Mouse (Mus musculus) activated CD4-positive, CD25-positive, alpha-beta regulatory T cell (primary cell): ENCODE measurements around the gene Psma5. TPM values are rescaled to one million over a fixed set of nuclear protein-coding genes. Genes with fewer than 3 reads are reported as not detected.

Experiments used
- polyA plus RNA-seq, 2 experiments: library from polyadenylated mRNA; unstranded; fragments of 100-300 nt; shearing (Covaris generic); gene quantifications; one replicate each; pipeline ENCODE4 v1.2.1; 2017

Psma5 gene
- polyA plus RNA-seq = 100 to 1,000 TPM; 169 to 196 TPM

GRCm38 (mm10) chr3:108256719-108257637 is at the start of gene Psma5:
Gene Psma5, plus strand, starts transcription at chr3:108256926.

GRCm38 (mm10) chr3:108210771-108211139 is 46.0 kb upstream of the Psma5 start, which contains the start of gene Atxn7l2:
Gene Atxn7l2, minus strand, starts transcription at chr3:108210934.

GRCm38 (mm10) chr3:108226558-108227350 is 30.0 kb upstream of the Psma5 start, which contains the start of gene Sypl2:
Gene Sypl2, minus strand, starts transcription at chr3:108226648.

GRCm38 (mm10) chr3:108283781-108284601 is 27.3 kb downstream of the Psma5 start, which contains the start of gene Sort1:
Gene Sort1, plus strand, starts transcription at chr3:108284082.

Other genes starting within 250 kb of the Psma5 start
- 1 to 10 TPM; 2.9 to 3.6 TPM for gene Gstm1, start 239.0 kb upstream of the Psma5 start, polyA plus RNA-seq
- 1 to 10 TPM; 7.1 to 8.8 TPM for gene Gstm4, start 212.0 kb upstream of the Psma5 start, polyA plus RNA-seq
- gene Ampd2, start 170.3 kb upstream of the Psma5 start, polyA plus RNA-seq = 10 to 100 TPM; 25.3 to 34.2 TPM
- not detected for gene Gnat2, start 164.1 kb upstream of the Psma5 start, polyA plus RNA-seq
- gene Gnai3, start 110.8 kb upstream of the Psma5 start, polyA plus RNA-seq = 100 to 1,000 TPM; 166 to 167 TPM
- under 1 TPM in 1 of 2 experiments, not detected in 1; 0.15 TPM for gene Gpr61, start 102.0 kb upstream of the Psma5 start, polyA plus RNA-seq
- gene Amigo1, start 70.6 kb upstream of the Psma5 start, polyA plus RNA-seq = 1 to 10 TPM; 1.4 to 2.0 TPM
- 10 to 100 TPM; 15.8 to 16.9 TPM for gene Cyb561d1, start 55.7 kb upstream of the Psma5 start, polyA plus RNA-seq
- gene Atxn7l2, start 46.0 kb upstream of the Psma5 start, polyA plus RNA-seq = 1 to 10 TPM; 7.7 to 8.3 TPM
- not detected for gene Sypl2, start 30.3 kb upstream of the Psma5 start, polyA plus RNA-seq
- gene Sort1, start 27.2 kb downstream of the Psma5 start, polyA plus RNA-seq = under 1 TPM; 0.23 to 0.43 TPM
- not detected for gene Mybphl, start 108.0 kb downstream of the Psma5 start, polyA plus RNA-seq
- 1 to 10 TPM; 4.3 to 5.7 TPM for gene Psrc1, start 126.9 kb downstream of the Psma5 start, polyA plus RNA-seq
- gene Celsr2, start 158.6 kb downstream of the Psma5 start, polyA plus RNA-seq = 1 to 10 TPM in 1 of 2 experiments, under 1 TPM in 1; 0.69 to 1.0 TPM
- gene Sars, start 188.3 kb downstream of the Psma5 start, polyA plus RNA-seq = 100 to 1,000 TPM; 157 TPM